Mouse (Mus musculus): ENCODE measurements around the gene H2-Oa. TPM values are rescaled to one million over a fixed set of nuclear protein-coding genes. Genes with fewer than 3 reads are reported as not detected.

The H2-Oa gene
- polyA plus RNA-seq, 1 experiment from 2014 or later = not detected

- Histone ChIP-seq H3K36me3 (ENCODE audit: control insufficient read depth, insufficient read depth, low read length) (no peaks in the 10 kb centered on the region), H3K4me2 (ENCODE audit: low read length) (no peak overlapping the region), H3K9ac (replicated peaks; ENCODE audit: low read length) (no peak overlapping the region), H3K27ac (replicated peaks; ENCODE audit: low read depth, low read length) (no peak overlapping the region), H3K4me1 (ENCODE audit: control insufficient read depth, insufficient read depth, low read length) (no peaks in the 10 kb centered on the region), H3K9me3 (ENCODE audit: control insufficient read depth, low read length) (no peaks in the 10 kb centered on the region), H3K4me3 (replicated peaks; ENCODE audit: low read depth, low read length) (no peak overlapping the region), H3K27me3 (ENCODE audit: control insufficient read depth, insufficient read depth, low read length) (peaks cover 3% of the 10 kb centered on the region; the same call in 1 of the 2 replicates)
- no peak for ATAC-seq (ENCODE audit: low FRiP score, low TSS enrichment)
- 92% methylated on average over 11 of the region's 11 CpGs for WGBS
- no peak for DNase-seq
Measured at GRCm38 (mm10) chr17:34079002-34079401, 13.1 kb upstream of the H2-Oa start.

- Histone ChIP-seq H3K4me2 (ENCODE audit: low read length) (no peak overlapping the region), H3K36me3 (ENCODE audit: control insufficient read depth, insufficient read depth, low read length) (no peaks in the 10 kb centered on the region), H3K4me3 (replicated peaks; ENCODE audit: low read depth, low read length) (no peak overlapping the region), H3K27ac (replicated peaks; ENCODE audit: low read depth, low read length) (no peak overlapping the region), H3K27me3 (ENCODE audit: control insufficient read depth, insufficient read depth, low read length) (peaks cover 3% of the 10 kb centered on the region; the same call in 1 of the 2 replicates), H3K9me3 (ENCODE audit: control insufficient read depth, low read length) (no peaks in the 10 kb centered on the region), H3K9ac (replicated peaks; ENCODE audit: low read length) (no peak overlapping the region), H3K4me1 (ENCODE audit: control insufficient read depth, insufficient read depth, low read length) (no peaks in the 10 kb centered on the region)
- DNase-seq = peak; percentile 76
- ATAC-seq (ENCODE audit: low FRiP score, low TSS enrichment) = peak; percentile 80
- WGBS = 15% methylated on average over 5 of the region's 5 CpGs
Measured at GRCm38 (mm10) chr17:34079621-34080020, 12.5 kb upstream of the H2-Oa start.

GRCm38 (mm10) chr17:34083104-34083503, 9.0 kb upstream of the H2-Oa start:
- Histone ChIP-seq H3K4me2 (ENCODE audit: low read length) (no peak overlapping the region), H3K36me3 (ENCODE audit: control insufficient read depth, insufficient read depth, low read length) (no peaks in the 10 kb centered on the region), H3K4me3 (replicated peaks; ENCODE audit: low read depth, low read length) (no peak overlapping the region), H3K9me3 (ENCODE audit: control insufficient read depth, low read length) (no peaks in the 10 kb centered on the region), H3K9ac (replicated peaks; ENCODE audit: low read length) (no peak overlapping the region), H3K27ac (replicated peaks; ENCODE audit: low read depth, low read length) (no peak overlapping the region), H3K27me3 (ENCODE audit: control insufficient read depth, insufficient read depth, low read length) (no peaks in the 10 kb centered on the region), H3K4me1 (ENCODE audit: control insufficient read depth, insufficient read depth, low read length) (no peaks in the 10 kb centered on the region)
- DNase-seq = peak; percentile 18
- ATAC-seq (ENCODE audit: low FRiP score, low TSS enrichment) = no peak
- WGBS = 3% methylated on average over 8 of the region's 8 CpGs

GRCm38 (mm10) chr17:34087386-34087785, 4.8 kb upstream of the H2-Oa start:
- Histone ChIP-seq H3K4me1 (ENCODE audit: control insufficient read depth, insufficient read depth, low read length) (no peaks in the 10 kb centered on the region), H3K4me2 (ENCODE audit: low read length) (no peak overlapping the region), H3K36me3 (ENCODE audit: control insufficient read depth, insufficient read depth, low read length) (no peaks in the 10 kb centered on the region), H3K9ac (replicated peaks; ENCODE audit: low read length) (no peak overlapping the region), H3K4me3 (replicated peaks; ENCODE audit: low read depth, low read length) (no peak overlapping the region), H3K27ac (replicated peaks; ENCODE audit: low read depth, low read length) (no peak overlapping the region), H3K9me3 (ENCODE audit: control insufficient read depth, low read length) (no peaks in the 10 kb centered on the region), H3K27me3 (ENCODE audit: control insufficient read depth, insufficient read depth, low read length) (no peaks in the 10 kb centered on the region)
- DNase-seq (no peak), ATAC-seq (ENCODE audit: low FRiP score, low TSS enrichment) (no peak)
- 39% methylated on average over 2 of the region's 2 CpGs for WGBS

GRCm38 (mm10) chr17:34088124-34088523, 4.0 kb upstream of the H2-Oa start:
- H3K9ac ChIP-seq (replicated peaks; ENCODE audit: low read length) = no peak overlapping the region
- no peaks in the 10 kb centered on the region for H3K27me3 ChIP-seq (ENCODE audit: control insufficient read depth, insufficient read depth, low read length)
- WGBS = 89% methylated on average over 11 of the region's 11 CpGs
- DNase-seq (no peak), ATAC-seq (ENCODE audit: low FRiP score, low TSS enrichment) (no peak)
- H3K4me2 ChIP-seq (ENCODE audit: low read length) = no peak overlapping the region
- no peak overlapping the region for H3K4me3 ChIP-seq (replicated peaks; ENCODE audit: low read depth, low read length)
- H3K27ac ChIP-seq (replicated peaks; ENCODE audit: low read depth, low read length) = no peak overlapping the region
- H3K9me3 ChIP-seq (ENCODE audit: control insufficient read depth, low read length) = no peaks in the 10 kb centered on the region
- H3K4me1 ChIP-seq (ENCODE audit: control insufficient read depth, insufficient read depth, low read length) = no peaks in the 10 kb centered on the region
- no peaks in the 10 kb centered on the region for H3K36me3 ChIP-seq (ENCODE audit: control insufficient read depth, insufficient read depth, low read length)

- WGBS = 51% methylated on average over 7 of the region's 7 CpGs
- no peak overlapping the region for H3K27ac ChIP-seq (replicated peaks; ENCODE audit: low read depth, low read length)
- H3K9ac ChIP-seq (replicated peaks; ENCODE audit: low read length) = no peak overlapping the region
- no peaks in the 10 kb centered on the region for H3K9me3 ChIP-seq (ENCODE audit: control insufficient read depth, low read length)
- DNase-seq (no peak), ATAC-seq (ENCODE audit: low FRiP score, low TSS enrichment) (no peak)
- H3K4me1 ChIP-seq (ENCODE audit: control insufficient read depth, insufficient read depth, low read length) = no peaks in the 10 kb centered on the region
- no peaks in the 10 kb centered on the region for H3K27me3 ChIP-seq (ENCODE audit: control insufficient read depth, insufficient read depth, low read length)
- no peak overlapping the region for H3K4me2 ChIP-seq (ENCODE audit: low read length)
- no peaks in the 10 kb centered on the region for H3K36me3 ChIP-seq (ENCODE audit: control insufficient read depth, insufficient read depth, low read length)
- no peak overlapping the region for H3K4me3 ChIP-seq (replicated peaks; ENCODE audit: low read depth, low read length)
Measured at GRCm38 (mm10) chr17:34090923-34091322, 1.2 kb upstream of the H2-Oa start.

GRCm38 (mm10) chr17:34093199-34093874, 1.2 kb downstream of the H2-Oa start:
- Histone ChIP-seq H3K4me1 (ENCODE audit: control insufficient read depth, insufficient read depth, low read length) (no peaks in the 10 kb centered on the region), H3K9me3 (ENCODE audit: control insufficient read depth, low read length) (no peaks in the 10 kb centered on the region), H3K9ac (replicated peaks; ENCODE audit: low read length) (no peak overlapping the region), H3K27ac (replicated peaks; ENCODE audit: low read depth, low read length) (no peak overlapping the region), H3K4me3 (replicated peaks; ENCODE audit: low read depth, low read length) (no peak overlapping the region), H3K36me3 (ENCODE audit: control insufficient read depth, insufficient read depth, low read length) (no peaks in the 10 kb centered on the region), H3K4me2 (ENCODE audit: low read length) (no peak overlapping the region), H3K27me3 (ENCODE audit: control insufficient read depth, insufficient read depth, low read length) (no peaks in the 10 kb centered on the region)
- DNase-seq (no peak), ATAC-seq (ENCODE audit: low FRiP score, low TSS enrichment) (no peak)
- 27% methylated on average over 7 of the region's 7 CpGs for WGBS

GRCm38 (mm10) chr17:34094283-34095035, 2.3 kb downstream of the H2-Oa start:
- Histone ChIP-seq H3K4me2 (ENCODE audit: low read length) (no peak overlapping the region), H3K36me3 (ENCODE audit: control insufficient read depth, insufficient read depth, low read length) (no peaks in the 10 kb centered on the region), H3K4me1 (ENCODE audit: control insufficient read depth, insufficient read depth, low read length) (no peaks in the 10 kb centered on the region), H3K9me3 (ENCODE audit: control insufficient read depth, low read length) (no peaks in the 10 kb centered on the region), H3K4me3 (replicated peaks; ENCODE audit: low read depth, low read length) (no peak overlapping the region), H3K27me3 (ENCODE audit: control insufficient read depth, insufficient read depth, low read length) (no peaks in the 10 kb centered on the region), H3K9ac (replicated peaks; ENCODE audit: low read length) (no peak overlapping the region), H3K27ac (replicated peaks; ENCODE audit: low read depth, low read length) (no peak overlapping the region)
- DNase-seq (no peak), ATAC-seq (ENCODE audit: low FRiP score, low TSS enrichment) (no peak)
- 86% methylated on average over 27 of the region's 27 CpGs for WGBS

GRCm38 (mm10) chr17:34096497-34097010, 4.4 kb downstream of the H2-Oa start:
- no peak overlapping the region for H3K4me2 ChIP-seq (ENCODE audit: low read length)
- H3K36me3 ChIP-seq (ENCODE audit: control insufficient read depth, insufficient read depth, low read length) = no peaks in the 10 kb centered on the region
- DNase-seq (no peak), ATAC-seq (ENCODE audit: low FRiP score, low TSS enrichment) (no peak)
- WGBS = 83% methylated on average over 3 of the region's 3 CpGs
- H3K27ac ChIP-seq (replicated peaks; ENCODE audit: low read depth, low read length) = no peak overlapping the region
- H3K9ac ChIP-seq (replicated peaks; ENCODE audit: low read length) = no peak overlapping the region
- H3K27me3 ChIP-seq (ENCODE audit: control insufficient read depth, insufficient read depth, low read length) = no peaks in the 10 kb centered on the region
- no peaks in the 10 kb centered on the region for H3K4me1 ChIP-seq (ENCODE audit: control insufficient read depth, insufficient read depth, low read length)
- H3K9me3 ChIP-seq (ENCODE audit: control insufficient read depth, low read length) = no peaks in the 10 kb centered on the region
- H3K4me3 ChIP-seq (replicated peaks; ENCODE audit: low read depth, low read length) = no peak overlapping the region
